In genomic region chr8:94532000-94532399, GRCm38 (mm10) we compare ENCODE assay signal across 8 mouse cellular contexts. TPM values are rescaled to one million over a fixed set of nuclear protein-coding genes. Genes with fewer than 3 reads are reported as not detected.
A peak's percentile ranks its signal among the peaks of the same experiment; 100 is the strongest.
DNase-seq lines count a peak whose midpoint lies in the region; ATAC-seq and TF ChIP-seq lines count a peak whose summit lies in the region.

No protein-coding gene starts in this region.

- ATAC-seq in liver, embryonic 14.5 days (ENCODE audit: insufficient read depth), result no peak

- no peak for TF ChIP-seq EP300 in liver, embryonic 14.5 days (IDR thresholded peaks at IDR 0.05; ENCODE audit: low read depth)

- TF ChIP-seq CTCF in C2C12 (IDR thresholded peaks at IDR 0.05; ENCODE audit: control insufficient read depth, insufficient read depth, insufficient read length), result no peak
- no peak for TF ChIP-seq CTCF in liver, embryonic 14.5 days (IDR thresholded peaks at IDR 0.05; ENCODE audit: low read depth)

- H3ac ChIP-seq in C2C12 (ENCODE audit: control insufficient read depth, insufficient read length, low read depth), result peak overlapping the region; percentile 5

- peaks cover 37% of the 10 kb centered on the region for H3K79me2 ChIP-seq in C2C12 (ENCODE audit: control insufficient read depth, insufficient read depth)

- DNase-seq in 3134 (ENCODE audit: extremely low read depth, insufficient read length, low spot score), result peak; percentile 41
- peak; percentile 53 for DNase-seq in forebrain, embryonic 10.5 days (ENCODE audit: extremely low spot score, low spot score)
- DNase-seq in liver, embryonic 14.5 days (ENCODE audit: low read depth in 3 of 3, low spot score in 3 of 3), result no peak
- no peak for DNase-seq in urinary bladder, adult 18-20 months (ENCODE audit: low spot score in 2 of 2)
- DNase-seq in left cerebral cortex, adult 9 months (ENCODE audit: low spot score in 2 of 2), result no peak
- no peak for DNase-seq in testis, postnatal 10 days (ENCODE audit: low spot score)
- no peak for DNase-seq in B cell, adult 2 months

- H3K4me1 ChIP-seq in forebrain, embryonic 10.5 days, result peaks cover 43% of the 10 kb centered on the region
- no peaks in the 10 kb centered on the region for H3K4me1 ChIP-seq in liver, embryonic 14.5 days (replicated peaks; ENCODE audit: control insufficient read depth in 2 of 2, insufficient read depth in 2 of 2, low read length in 1 of 2)

- peak overlapping the region; percentile 42 for H3K4me3 ChIP-seq in C2C12 (ENCODE audit: insufficient read depth, poor library complexity, severe bottlenecking)
- peak overlapping the region; percentile 73 for H3K4me3 ChIP-seq in forebrain, embryonic 10.5 days
- no peak overlapping the region for H3K4me3 ChIP-seq in liver, embryonic 14.5 days (ENCODE audit: insufficient read depth in 1 of 2, low read depth in 2 of 2, low read length in 2 of 2)

- no peak overlapping the region for H3K9ac ChIP-seq in liver, embryonic 14.5 days (replicated peaks)

- peaks cover 8% of the 10 kb centered on the region for H3K79me3 ChIP-seq in C2C12 (ENCODE audit: low read depth)

- peak overlapping the region; percentile 61 for H3K4me2 ChIP-seq in liver, embryonic 14.5 days (ENCODE audit: low read depth)

- no peaks in the 10 kb centered on the region for H3K36me3 ChIP-seq in C2C12 (ENCODE audit: control insufficient read depth, insufficient read depth)
- no peaks in the 10 kb centered on the region for H3K36me3 ChIP-seq in forebrain, embryonic 10.5 days (replicated peaks)
- no peaks in the 10 kb centered on the region for H3K36me3 ChIP-seq in liver, embryonic 14.5 days (replicated peaks; ENCODE audit: control insufficient read depth, insufficient read depth, low read depth)

- H3K9me3 ChIP-seq in forebrain, embryonic 10.5 days, result no peaks in the 10 kb centered on the region
- H3K9me3 ChIP-seq in liver, embryonic 14.5 days (ENCODE audit: control insufficient read depth, low read length), result no peaks in the 10 kb centered on the region

- WGBS in forebrain, embryonic 10.5 days, result under 1% methylated on average over 8 of the region's 8 CpGs
- 5% methylated on average over 8 of the region's 8 CpGs for WGBS in liver, embryonic 14.5 days (ENCODE audit: insufficient replicate concordance)

- no peaks in the 10 kb centered on the region for H3K27me3 ChIP-seq in C2C12 (ENCODE audit: control insufficient read depth, insufficient read depth, insufficient read length)
- peaks cover 66% of the 10 kb centered on the region for H3K27me3 ChIP-seq in forebrain, embryonic 10.5 days (ENCODE audit: poor library complexity, severe bottlenecking)
- peaks cover 36% of the 10 kb centered on the region for H3K27me3 ChIP-seq in liver, embryonic 14.5 days (ENCODE audit: control insufficient read depth, insufficient read depth, low read length)

- H3K27ac ChIP-seq in forebrain, embryonic 10.5 days, result peak overlapping the region; percentile 91
- H3K27ac ChIP-seq in liver, embryonic 14.5 days, result no peak overlapping the region

TF ChIP-seq in C2C12, 6 proteins besides CTCF, POLR2A, EP300 and RAD21:
- TF ChIP-seq CEBPB (IDR thresholded peaks at IDR 0.05; ENCODE audit: low read depth), result no peak
- no peak for TF ChIP-seq MYOD1 (IDR thresholded peaks at IDR 0.05; ENCODE audit: control insufficient read depth, insufficient read length, low read depth)
- no peak for TF ChIP-seq USF1 (IDR thresholded peaks at IDR 0.05; ENCODE audit: low read depth)
- no peak for TF ChIP-seq FOSL1 (IDR thresholded peaks at IDR 0.05; ENCODE audit: insufficient read depth, low read length, poor library complexity, severe bottlenecking)
- TF ChIP-seq MAX (IDR thresholded peaks at IDR 0.05), result no peak
- no peak for TF ChIP-seq MYOG (IDR thresholded peaks at IDR 0.05; ENCODE audit: control insufficient read depth, extremely low read depth, insufficient read length)
TF ChIP-seq in C2C12: peak in this region for 0.

RNA-seq across cellular contexts. Expression of gene Cpne2, which starts 0.8 kb away (rescaled TPM):
- 59.9 TPM for polyA plus RNA-seq in C2C12 (2012; fragmentation: generic; extraction: Trizol)
- 16.2 and 16.3 TPM in 2 replicates for polyA plus RNA-seq in forebrain, embryonic 10.5 days (2016; fragmentation: Nextera tagmentation; extraction: Ambion mirVana)
- polyA plus RNA-seq in liver, embryonic 14.5 days (2012; rRNA removed), result 2.3 and 2.6 TPM in 2 replicates
- polyA plus RNA-seq in liver, embryonic 14.5 days (2014; fragmentation: Nextera tagmentation; extraction: Ambion mirVana), result 2.5 and 2.7 TPM in 2 replicates

Comparison
In these comparisons a context has a peak if more than half of its experiments do, and no peak if none do; other contexts are left out.
1. DNase-seq: peak in 3134 (single experiment) and forebrain, embryonic 10.5 days (single experiment); none in liver, embryonic 14.5 days (0 of 3), urinary bladder, adult 18-20 months (0 of 2), left cerebral cortex, adult 9 months (0 of 2), testis, postnatal 10 days (single experiment) and B cell, adult 2 months (0 of 2).
2. H3K4me3 ChIP-seq: peak in C2C12 (single experiment) and forebrain, embryonic 10.5 days (single experiment); none in liver, embryonic 14.5 days (0 of 2).